Mouse (Mus musculus) MEL (cell line): ENCODE measurements around the gene Abhd4.

Experiments
- CTCF ChIP-seq, 3 experiments: IDR thresholded peaks in 2 of 3; conservative IDR thresholded peaks in 1 of 3; 2 replicates each; pipeline ENCODE4 v1.5.1; 2011 to 2012; ENCODE audit warnings: low read length in 3 of 3, low read depth in 2 of 3, mild to moderate bottlenecking in 2 of 3, improper control_type of control experiment in 1 of 3, inconsistent platforms in 1 of 3, mixed read lengths in 1 of 3, moderate library complexity in 1 of 3; ENCODE audit not compliant: control insufficient read depth in 1 of 3, insufficient read depth in 1 of 3, poor library complexity in 1 of 3, severe bottlenecking in 1 of 3
- EP300 ChIP-seq, 2 experiments: IDR thresholded peaks; 2 replicates each; pipeline ENCODE4 v1.6.1; 2011; ENCODE audit warnings: improper control_type of control experiment in 2 of 2, low read length in 2 of 2, low read depth in 1 of 2, mild to moderate bottlenecking in 1 of 2
- USF1 ChIP-seq: IDR thresholded peaks from 2 replicates; pipeline ENCODE4 v1.6.1; 2014; ENCODE audit warnings: low read depth, mild to moderate bottlenecking, inconsistent platforms, low read length, improper control_type of control experiment, moderate library complexity

- no peak for TF ChIP-seq USF1
- no peak for TF ChIP-seq CTCF (IDR thresholded peaks at IDR 0.05 in 2 of 3, conservative IDR thresholded peaks at IDR 0.05 in 1 of 3; ENCODE audit: control insufficient read depth in 1 of 3, insufficient read depth in 1 of 3, low read depth in 2 of 3, low read length in 3 of 3, poor library complexity in 1 of 3, severe bottlenecking in 1 of 3)
- TF ChIP-seq EP300 (IDR thresholded peaks at IDR 0.05; ENCODE audit: low read depth in 1 of 2, low read length in 2 of 2): no peak
Observed at GRCm38 (mm10) chr14:54262622-54263021, 8.6 kb downstream of the Abhd4 start.
